Mouse (Mus musculus): ENCODE measurements around the gene Opalin.
A peak's percentile ranks its signal among the peaks of the same experiment; 100 is the strongest.

Gene Opalin

GRCm38 (mm10) chr19:41071500-41071899 is 5.4 kb downstream of the Opalin start:
- peak; percentile 71 to 90 for DNase-seq

- DNase-seq: no peak
Measured at GRCm38 (mm10) chr19:41054702-41055101, 22.2 kb downstream of the Opalin start.

- DNase-seq: peak; percentile 31 to 65
Measured at GRCm38 (mm10) chr19:41053530-41053929, 23.4 kb downstream of the Opalin start.

- no peak for DNase-seq
Measured at GRCm38 (mm10) chr19:41052247-41052646, 24.7 kb downstream of the Opalin start.

- DNase-seq: no peak
Measured at GRCm38 (mm10) chr19:41051714-41052113, 25.2 kb downstream of the Opalin start.

GRCm38 (mm10) chr19:41048187-41048559 is 28.7 kb downstream of the Opalin start:
- DNase-seq: no peak

- no peak for DNase-seq
Measured at GRCm38 (mm10) chr19:41047437-41048186, 29.3 kb downstream of the Opalin start.

GRCm38 (mm10) chr19:41045091-41045770 is 31.7 kb downstream of the Opalin start:
- DNase-seq: no peak

GRCm38 (mm10) chr19:41039110-41039509 is 37.8 kb downstream of the Opalin start:
- peak; percentile 21 to 27 for DNase-seq

- DNase-seq: no peak
Measured at GRCm38 (mm10) chr19:41035809-41036551, 40.9 kb downstream of the Opalin start.

DNA sequence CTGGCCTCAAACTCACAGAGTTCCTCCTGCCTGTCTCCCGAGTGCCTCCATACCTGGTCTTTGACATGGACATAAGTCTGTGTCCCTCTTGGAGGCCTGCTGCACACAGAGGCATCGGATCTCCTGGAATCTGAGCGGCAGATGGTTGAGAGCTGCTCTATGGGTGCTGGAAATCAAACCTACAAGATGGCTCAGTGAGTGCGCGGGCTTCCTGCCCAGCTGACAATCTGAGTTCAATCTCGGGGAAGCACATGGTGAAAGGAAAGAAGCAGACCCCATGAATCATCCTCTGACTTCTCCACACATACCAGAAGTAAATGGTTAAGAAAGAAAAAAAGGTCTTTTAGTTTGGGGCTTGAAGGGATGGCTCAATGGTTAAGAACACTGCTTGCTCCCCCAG is 45.0 kb downstream of the Opalin start:
- no peak for DNase-seq

GRCm38 (mm10) chr19:41031009-41031408 is 45.9 kb downstream of the Opalin start:
- peak; percentile 14 to 33 for DNase-seq

DNA sequence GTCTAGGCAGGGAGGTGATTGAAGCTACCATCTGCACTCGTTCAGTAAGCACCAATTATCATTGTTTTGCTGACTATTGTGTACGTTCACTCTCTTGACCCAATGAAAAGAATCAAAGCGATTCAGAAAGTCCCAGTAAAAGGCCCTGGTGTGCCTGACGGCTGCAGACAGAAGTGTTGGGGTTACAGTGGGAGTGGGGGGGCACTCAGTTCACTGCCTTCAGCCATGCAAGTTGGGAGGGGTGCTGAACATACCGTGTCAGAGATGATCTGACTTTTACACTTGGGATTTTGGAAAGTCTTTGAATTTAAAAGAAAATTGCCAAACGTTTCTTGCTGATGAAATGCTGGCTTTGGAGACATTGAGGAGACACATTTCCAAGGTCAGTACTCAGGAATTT is 46.8 kb downstream of the Opalin start:
- no peak for DNase-seq

DNA sequence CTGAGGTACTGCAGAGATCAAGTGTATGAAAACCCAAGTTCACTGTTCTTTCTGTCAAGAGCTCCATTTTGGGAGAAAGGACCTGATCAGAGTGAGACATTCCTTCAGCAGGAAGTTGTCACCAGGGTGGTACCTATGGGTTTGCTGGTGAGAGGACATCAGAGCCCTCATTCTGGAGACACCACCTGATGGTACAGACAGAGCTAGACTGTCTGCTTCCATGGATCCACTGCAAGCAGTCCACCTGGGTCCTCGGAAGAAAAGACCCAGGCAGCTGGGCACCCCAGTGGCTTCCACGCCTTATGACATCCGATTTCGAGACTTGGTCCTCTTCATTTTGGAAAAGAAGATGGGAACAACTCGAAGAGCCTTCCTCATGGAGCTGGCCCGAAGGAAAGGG is 47.7 kb downstream of the Opalin start, which contains the start of gene Dntt:
Gene Dntt (plus strand): TSS at position 57 of the 400 bp plus-strand sequence.
- DNase-seq: no peak

GRCm38 (mm10) chr19:41027601-41028000 is 49.3 kb downstream of the Opalin start:
- no peak for DNase-seq

DNA sequence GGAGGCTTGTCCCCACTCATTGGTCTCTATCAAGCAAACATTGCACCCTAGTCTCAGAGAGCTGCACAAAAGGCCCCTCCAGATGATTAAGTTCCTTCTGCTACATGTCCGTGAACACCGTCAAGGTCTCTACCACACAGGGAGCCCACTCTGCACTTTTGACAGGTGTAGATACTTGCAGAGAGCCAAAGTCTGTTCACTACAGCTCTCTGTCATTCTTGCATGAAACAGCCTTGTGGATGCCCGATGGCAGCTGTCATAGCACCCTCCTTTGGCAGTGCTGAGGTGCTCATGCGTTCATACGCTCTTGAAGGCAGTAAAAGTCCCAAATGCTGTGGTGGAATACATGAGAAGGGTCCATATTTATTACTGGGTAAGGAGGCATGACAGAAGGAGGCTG is 49.9 kb downstream of the Opalin start:
- DNase-seq: no peak

GRCm38 (mm10) chr19:41026551-41026950 is 50.4 kb downstream of the Opalin start:
- no peak for DNase-seq

- no peak for DNase-seq
Measured at GRCm38 (mm10) chr19:41022244-41022643, 54.7 kb downstream of the Opalin start.

GRCm38 (mm10) chr19:41020537-41020936 is 56.4 kb downstream of the Opalin start:
- no peak for DNase-seq

GRCm38 (mm10) chr19:41019164-41019675 is 57.7 kb downstream of the Opalin start:
- DNase-seq: no peak

DNA sequence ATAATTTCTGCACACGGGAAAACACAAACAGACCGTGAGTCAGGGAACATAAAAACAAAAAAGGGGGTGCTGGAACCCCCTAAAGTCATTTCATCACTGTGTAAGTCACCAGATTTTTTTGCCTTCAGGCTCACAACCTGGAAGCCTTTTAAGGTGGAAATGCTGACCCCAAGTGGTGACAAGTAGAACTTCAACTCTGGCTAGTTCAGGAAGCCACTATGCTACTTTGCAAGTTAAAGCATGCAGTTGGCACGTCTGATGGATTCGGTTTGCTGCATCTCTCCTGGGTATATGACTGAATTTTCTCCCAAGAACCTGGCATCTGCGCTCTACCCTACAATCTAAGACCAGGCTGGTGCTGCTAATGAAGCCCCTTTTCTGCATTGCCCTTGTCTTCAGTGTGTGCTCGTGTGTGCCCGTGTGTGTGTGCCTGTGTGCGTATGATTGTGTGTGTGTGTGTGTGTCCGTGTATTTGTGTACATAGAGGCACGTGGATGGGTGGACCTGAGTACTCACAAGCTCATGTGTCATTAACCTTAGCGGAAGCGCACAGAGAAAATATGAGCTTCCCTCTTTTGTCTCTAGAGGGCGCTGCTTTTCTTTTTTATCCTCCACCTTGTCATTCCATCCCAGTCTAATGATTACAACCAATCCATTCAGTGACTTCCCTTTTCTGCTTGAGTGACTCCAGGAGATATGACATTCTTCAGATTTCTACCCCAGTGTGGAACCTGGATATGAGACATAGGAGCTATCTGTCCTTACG is 60.8 kb downstream of the Opalin start:
- peak in 1 of 2 experiments; percentile 32 for DNase-seq

DNA sequence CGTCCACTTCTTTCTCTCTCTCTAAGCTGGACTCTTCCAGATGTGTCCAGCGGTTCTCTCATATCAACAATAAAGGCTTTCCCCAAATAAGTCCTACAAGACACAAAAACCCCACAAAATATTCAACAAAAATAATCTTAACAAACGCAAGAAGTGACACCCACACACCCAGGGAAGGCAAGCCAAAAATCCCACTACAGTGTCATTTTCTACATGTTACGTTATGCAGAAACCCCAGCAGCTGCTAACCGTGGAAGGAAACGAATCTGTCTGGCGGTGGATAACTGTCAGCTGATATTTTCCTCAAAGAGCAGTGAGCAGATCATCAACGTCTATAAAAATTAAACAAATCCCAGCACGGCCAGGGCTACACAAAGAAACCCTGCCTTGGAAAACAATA is 62.9 kb downstream of the Opalin start:
- DNase-seq: no peak

- no peak for DNase-seq
Measured at GRCm38 (mm10) chr19:41013591-41013990, 63.3 kb downstream of the Opalin start.
